Mouse (Mus musculus): ENCODE measurements at regions not wholly inside any gene's neighbourhood (a gene's known extent, or its start where the extent isn't known, plus 50 kb on each side); places are given as distances from the start of the nearest gene placed in this dataset.

DNA sequence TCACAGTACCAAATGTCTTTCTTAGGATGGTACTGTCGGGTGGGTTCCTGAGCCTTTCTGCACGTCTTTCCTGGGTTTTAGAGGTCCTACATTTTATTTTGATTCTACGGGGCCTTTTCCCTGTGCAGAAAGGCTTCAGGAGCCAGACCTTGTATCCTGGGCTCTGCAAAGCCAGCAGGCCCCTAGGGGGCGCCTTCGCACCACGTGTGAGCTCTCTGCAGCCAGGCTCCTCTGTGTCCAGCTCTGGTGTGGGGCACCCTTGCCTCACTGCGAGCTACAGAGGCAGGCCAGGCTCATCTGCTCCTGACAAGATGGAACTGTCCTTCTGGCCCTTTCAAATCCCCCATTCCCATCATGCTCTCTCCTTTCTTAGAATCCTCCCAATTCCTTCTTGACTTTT is 53.3 kb upstream of the Usp3 start:
- DNase-seq: peak; percentile 94 to 96

DNA sequence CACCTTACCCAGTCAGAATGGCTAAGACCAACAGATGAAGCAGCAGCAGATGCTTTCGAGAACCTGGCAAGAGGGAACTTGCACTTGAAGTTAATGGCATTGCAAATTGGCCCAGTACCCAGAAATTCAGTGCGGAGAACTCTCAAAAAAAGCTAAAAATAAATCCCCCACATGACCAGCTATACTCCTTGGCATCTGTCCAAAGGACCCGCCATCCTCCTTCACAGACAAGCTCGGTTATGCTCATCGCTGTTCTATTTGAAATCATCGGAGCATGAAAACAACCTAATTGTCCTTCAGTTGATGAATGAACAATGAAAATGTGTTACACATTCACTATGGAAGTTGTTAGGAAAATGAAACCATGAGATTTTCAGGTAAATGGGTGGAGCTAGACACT is 58.4 kb upstream of the Usp3 start:
- no peak for DNase-seq

DNA sequence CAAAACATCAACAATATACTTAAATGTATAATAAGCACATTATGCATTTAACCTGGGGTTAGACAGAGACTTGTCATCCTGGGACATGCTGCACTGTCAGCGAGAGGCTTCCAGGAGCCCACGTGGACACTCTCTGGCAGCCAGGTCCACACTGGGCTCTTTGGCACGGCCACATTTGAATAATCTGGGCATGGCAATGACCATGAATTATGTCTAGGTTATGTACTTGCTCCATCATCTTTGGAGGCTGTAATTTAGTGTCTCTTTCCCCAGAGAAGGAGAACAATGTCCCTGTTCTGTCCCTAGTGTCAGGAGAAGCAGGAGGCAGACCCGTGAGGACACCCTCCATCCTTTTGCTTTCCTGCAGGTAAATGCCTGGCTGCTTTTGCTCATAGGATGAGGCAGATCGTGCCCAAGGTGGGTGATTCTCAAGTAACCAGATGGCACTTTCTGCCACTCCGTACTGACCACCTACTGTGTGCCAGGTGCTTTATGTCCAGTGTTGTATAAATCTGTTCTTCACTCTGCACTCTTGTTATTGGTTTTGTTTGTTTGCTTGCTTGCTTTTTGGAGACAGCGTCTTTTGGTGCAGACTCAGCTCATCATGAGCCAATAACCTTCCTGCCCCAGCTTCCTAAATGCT is 56.2 kb upstream of the Car12 start:
- DNase-seq: no peak

DNA sequence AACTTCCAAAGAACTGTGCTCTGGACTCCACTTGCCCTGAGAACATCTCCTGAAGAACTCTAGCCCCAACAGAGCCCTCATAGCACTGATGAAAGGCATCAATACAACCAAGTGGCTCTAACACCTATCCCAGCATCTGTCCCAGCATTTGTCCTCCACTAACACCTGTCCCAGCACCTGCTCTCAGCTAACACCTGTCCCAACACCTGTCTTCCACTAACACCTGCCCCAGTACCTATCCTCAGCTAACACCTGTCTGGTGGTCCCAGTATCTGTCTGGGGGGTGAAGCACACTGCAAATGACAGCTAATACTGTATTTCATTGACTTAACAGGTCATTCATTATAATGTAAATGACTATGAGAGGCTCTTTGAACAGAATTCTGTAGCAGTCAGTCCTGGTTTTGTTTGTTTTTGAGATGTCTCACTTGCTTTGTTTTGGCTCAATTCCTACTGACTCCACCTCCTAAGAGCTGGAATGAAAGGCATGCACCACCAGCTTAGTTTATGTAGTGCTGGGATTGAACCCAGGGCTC is 54.7 kb upstream of the Car12 start:
- DNase-seq: no peak

GRCm38 (mm10) chr9:66659781-66660445 is 53.6 kb upstream of the Car12 start:
- DNase-seq: no peak

DNA sequence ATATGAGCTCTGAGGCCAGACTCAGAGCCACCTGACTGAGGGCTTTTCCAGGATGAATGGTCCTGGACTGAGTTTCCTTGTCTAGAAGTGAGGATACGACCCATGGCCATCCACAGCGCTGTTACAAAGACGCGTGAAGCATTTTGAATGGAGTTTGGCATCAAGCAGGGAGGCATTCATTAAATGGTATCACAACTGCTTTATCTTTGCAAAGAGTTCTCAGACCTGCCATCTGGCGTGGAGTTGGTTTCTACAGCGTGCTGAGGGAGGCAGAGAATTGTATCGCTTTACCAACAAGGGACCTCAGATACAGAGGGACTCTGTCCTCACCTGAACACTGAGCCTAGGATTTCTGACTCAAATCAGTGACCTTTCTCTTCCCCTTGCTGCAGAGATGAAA is 51.9 kb upstream of the Car12 start:
- DNase-seq: no peak

GRCm38 (mm10) chr9:66662443-66662842 is 51.0 kb upstream of the Car12 start:
- DNase-seq: no peak
